Mouse (Mus musculus) heart, postnatal 14 days (tissue): Measurements from ENCODE around the gene Tmem59. TPM values are rescaled to one million over a fixed set of nuclear protein-coding genes. Genes with fewer than 3 reads are reported as not detected.

Experiments
- DNase-seq, 2 experiments: peaks; one replicate each; pipeline ENCODE4 v3.0.0; 2021 to 2022
- intact Hi-C: fragments of 180-260 bp; cut with DNase I; formaldehyde crosslinking; loops from one replicate; pipeline ENCODE4 v1.15.1; 2025
- total RNA-seq, 2 experiments: library from RNA; stranded (reverse); gene quantifications; 2 replicates each; pipeline ENCODE4 v1.2.3; 2021

Gene Tmem59
- total RNA-seq, 2 experiments from 2014 or later, result 149 to 155 TPM

DNA sequence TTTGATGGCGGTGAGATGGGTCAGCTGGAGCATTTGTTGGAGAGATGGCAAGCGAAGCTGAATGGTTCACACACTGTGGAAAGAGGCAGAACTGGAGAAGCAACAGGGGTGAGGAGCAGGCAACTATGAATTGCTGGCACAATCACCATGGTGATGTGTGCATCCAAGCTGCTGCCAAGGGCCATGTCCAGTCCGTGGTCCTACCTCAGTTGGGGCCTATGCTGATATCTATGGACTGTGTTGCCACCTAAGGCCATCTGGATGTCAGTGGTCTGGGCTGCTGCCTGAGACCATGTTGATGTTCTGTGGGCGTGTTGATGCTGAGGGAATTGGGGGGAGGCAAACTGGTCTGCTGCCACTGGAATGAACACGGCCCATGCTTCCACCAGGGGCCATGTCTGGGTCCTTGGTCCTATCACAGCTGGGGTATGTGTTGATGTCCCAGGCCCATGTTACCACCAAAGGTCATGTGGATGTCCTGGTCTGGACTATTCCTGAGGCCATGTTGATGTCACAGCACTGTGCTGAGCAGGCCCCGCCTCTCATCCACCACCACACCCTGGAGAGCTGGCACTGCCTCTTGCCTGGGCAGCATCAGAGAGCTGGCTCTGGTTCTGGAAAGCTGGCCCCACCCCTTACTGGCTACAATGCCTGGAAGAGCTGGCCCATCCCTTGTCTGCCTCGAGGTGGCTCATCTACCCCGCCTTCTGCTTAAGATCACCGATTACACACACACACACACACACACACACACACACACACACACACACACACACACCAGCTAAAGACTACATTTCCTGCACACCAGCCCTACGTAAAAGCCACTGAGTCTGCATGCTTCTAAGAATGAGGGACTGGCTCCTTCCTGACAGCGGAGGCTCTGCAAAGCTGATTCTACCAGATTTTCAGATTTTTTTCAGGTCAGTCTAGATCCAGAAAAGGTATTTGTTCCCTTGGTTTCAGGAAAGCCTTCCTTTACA is 45.3 kb downstream of the Tmem59 start:
- peak; percentile 53 to 75 for DNase-seq
- intact Hi-C loops, result no loop called here

GRCm38 (mm10) chr4:107226313-107226712 is 48.1 kb downstream of the Tmem59 start:
- intact Hi-C loops, result no loop called here
- DNase-seq, result no peak

- no peak for DNase-seq
- intact Hi-C loops, result no loop called here
These were observed 54.0 kb downstream of the Tmem59 start for GRCm38 (mm10) chr4:107232219-107232618.

- intact Hi-C loops, result no loop called here
- no peak for DNase-seq
These were observed 60.1 kb downstream of the Tmem59 start for GRCm38 (mm10) chr4:107238253-107238652.

- DNase-seq, result no peak
- intact Hi-C loops, result no loop called here
These were observed 62.0 kb downstream of the Tmem59 start for GRCm38 (mm10) chr4:107240196-107240595.

DNA sequence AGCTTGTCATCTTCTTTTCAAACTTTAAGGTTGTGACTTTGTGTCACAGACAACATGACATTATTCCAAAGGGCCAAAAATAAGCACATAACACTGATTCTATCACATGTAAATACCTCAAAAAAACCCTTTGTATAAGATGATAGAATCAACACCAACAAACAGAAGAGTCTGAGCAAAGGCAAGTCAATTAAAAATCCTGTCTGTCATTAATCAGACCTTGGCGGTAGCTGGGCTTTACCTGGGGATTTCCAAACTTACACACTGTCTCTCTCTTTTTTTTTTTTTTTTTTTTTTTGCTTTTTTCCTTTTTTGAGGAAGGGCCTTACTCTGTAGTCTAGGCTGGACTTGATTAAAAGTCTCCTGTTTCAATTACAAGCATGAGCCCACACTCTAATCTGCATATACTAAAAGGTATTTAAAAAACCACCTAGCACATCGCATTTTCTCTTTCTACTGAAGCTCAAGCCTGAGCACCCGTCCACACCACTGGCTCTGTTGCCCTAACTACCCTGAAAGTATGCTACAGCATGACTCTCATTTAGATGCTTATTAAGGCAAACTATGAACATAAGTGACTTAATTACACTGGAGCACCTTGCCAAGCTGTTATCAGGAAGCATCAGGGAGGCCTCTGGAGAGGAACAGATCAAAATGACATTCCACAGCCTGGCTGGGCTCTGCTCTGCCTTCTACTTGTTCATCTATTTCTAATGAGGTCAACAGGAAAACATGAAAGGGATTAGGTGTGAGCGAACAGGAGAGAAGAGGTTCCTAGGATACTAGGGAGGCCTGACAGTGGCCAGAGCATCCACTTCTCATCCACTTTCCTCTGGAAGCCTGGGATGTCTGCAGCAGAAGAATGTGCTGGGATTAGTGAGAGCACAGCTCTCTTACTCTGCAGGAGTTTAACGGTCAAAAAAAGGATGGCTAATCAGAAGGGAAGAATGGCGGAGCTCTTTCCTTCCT is 65.5 kb downstream of the Tmem59 start:
- no peak for DNase-seq
- intact Hi-C loops, result no loop called here

DNA sequence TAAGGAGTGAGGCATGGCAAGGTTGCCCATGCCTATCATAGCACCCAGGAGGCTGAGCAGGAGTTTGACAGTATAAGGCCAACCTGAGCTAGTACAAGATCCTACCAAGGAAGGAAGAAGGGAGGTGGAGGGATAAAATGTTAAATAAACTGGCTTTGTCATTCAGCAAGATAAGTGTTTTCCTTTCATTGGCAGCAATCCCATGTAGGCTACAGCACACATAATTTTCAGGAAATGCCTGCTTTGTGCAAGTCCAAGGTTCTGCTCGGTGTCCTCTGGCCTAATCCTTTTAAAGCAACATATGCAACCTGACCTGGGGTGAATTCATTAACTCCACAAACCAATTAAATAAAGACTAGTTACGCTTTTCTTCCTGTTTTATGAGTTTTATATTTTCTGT is 67.2 kb downstream of the Tmem59 start:
- no peak for DNase-seq
- intact Hi-C loops, result no loop called here

DNA sequence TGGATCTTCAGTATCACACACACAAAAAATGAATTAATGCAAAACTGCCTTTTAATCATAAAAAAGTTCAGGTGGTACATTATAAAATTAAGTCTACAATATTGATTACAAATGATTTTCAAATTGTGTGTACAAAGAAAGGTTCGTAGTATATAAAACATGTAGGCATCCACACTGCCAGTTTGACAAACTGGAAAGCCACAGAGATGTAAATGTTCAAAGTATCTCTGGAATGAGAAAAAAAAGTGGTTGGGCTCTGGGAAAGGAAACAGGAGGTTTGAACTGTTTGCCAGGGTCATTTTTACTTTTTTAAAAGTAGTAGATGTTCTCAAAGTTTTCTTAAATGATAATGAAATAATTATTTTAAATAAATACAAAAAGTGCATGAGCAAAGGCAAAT is 67.8 kb downstream of the Tmem59 start:
- DNase-seq, result no peak
- intact Hi-C loops, result no loop called here

GRCm38 (mm10) chr4:107247110-107247509 is 68.9 kb downstream of the Tmem59 start:
- DNase-seq, result no peak
- intact Hi-C loops, result no loop called here

GRCm38 (mm10) chr4:107248061-107248460 is 69.9 kb downstream of the Tmem59 start:
- intact Hi-C loops, result no loop called here
- no peak for DNase-seq

GRCm38 (mm10) chr4:107249471-107249870 is 71.3 kb downstream of the Tmem59 start:
- intact Hi-C loops, result no loop called here
- no peak for DNase-seq

DNA sequence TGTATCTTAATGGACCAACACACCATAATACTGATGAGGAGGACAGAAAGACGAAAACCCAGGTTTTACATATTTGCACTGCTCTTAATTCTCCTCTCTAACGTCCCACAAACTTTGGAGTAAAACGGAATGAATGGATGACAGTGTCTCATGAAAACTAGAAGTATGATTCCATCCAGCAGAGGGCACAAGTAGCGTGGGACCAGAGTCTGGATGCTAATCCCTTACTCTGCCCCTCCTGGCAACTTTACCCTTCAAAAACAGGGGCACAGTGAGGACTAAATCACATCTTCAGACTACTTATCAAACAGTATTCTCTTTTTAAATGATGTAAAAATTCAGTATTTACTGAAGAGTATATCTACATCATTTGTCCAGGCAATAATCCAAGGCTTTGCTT is 72.3 kb downstream of the Tmem59 start:
- intact Hi-C loops, result loop anchor here (1.0 to 5.0 kb wide), 2 partner anchors 73 to 99 kb away; partner anchors contain the start of genes Tceanc2 and Tmem59
- DNase-seq, result peak; percentile 10 to 54

Other genes with a start within 250 kb of the Tmem59 start
- gene Mrpl37, start 111.5 kb upstream of the Tmem59 start, total RNA-seq, result 10 to 100 TPM; 90.0 to 98.9 TPM
- gene Cyb5rl, start 111.4 kb upstream of the Tmem59 start, total RNA-seq, result 10 to 100 TPM; 11.7 to 14.5 TPM
- gene Cdcp2, start 81.5 kb upstream of the Tmem59 start, total RNA-seq, result not detected
- gene Tceanc2, start 717 bp downstream of the Tmem59 start, total RNA-seq, result 10 to 100 TPM; 11.8 to 12.5 TPM
- gene Ldlrad1, start 30.8 kb downstream of the Tmem59 start, total RNA-seq, result under 1 TPM in 1 of 2 experiments, not detected in 1; 0.33 TPM
- 10 to 100 TPM; 11.1 to 14.1 TPM for gene Lrrc42, start 75.1 kb downstream of the Tmem59 start, total RNA-seq
- 10 to 100 TPM; 14.6 TPM for gene Hspb11, start 75.2 kb downstream of the Tmem59 start, total RNA-seq
- under 1 TPM in 1 of 2 experiments, not detected in 1; 0.12 TPM for gene Dio1, start 128.8 kb downstream of the Tmem59 start, total RNA-seq
- 10 to 100 TPM; 22.3 to 25.3 TPM for gene Yipf1, start 136.0 kb downstream of the Tmem59 start, total RNA-seq
- gene Ndc1, start 189.4 kb downstream of the Tmem59 start, total RNA-seq, result 10 to 100 TPM; 11.5 to 12.8 TPM